Mouse (Mus musculus): ENCODE data around the gene Impg1.

DNA sequence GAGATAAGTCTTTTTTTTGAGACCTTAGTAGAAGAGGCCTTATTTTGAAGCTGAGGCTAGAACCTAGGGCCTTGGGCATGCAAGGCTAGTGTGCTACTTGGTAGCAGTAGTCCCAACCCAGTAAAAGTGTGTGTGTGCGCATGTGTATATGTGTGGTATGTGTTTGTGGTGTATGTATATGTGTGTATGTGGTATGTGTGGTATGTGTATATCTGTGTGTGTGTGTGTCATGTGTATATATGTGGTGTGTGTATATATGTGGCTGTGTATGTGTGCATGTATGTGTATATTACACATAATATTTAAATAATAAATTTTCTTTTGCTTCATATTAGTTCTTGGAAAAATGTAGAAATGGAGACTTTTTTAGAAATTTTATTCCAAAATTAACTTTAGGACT, 184.6 kb downstream of the Impg1 start:
- TF ChIP-seq CTCF (conservative IDR thresholded peaks at IDR 0.05; ENCODE audit: insufficient read depth, insufficient read length, low read depth, low read length) (no peak), POLR2A (IDR thresholded peaks at IDR 0.05; ENCODE audit: low read depth, low read length) (no peak)
